Mouse (Mus musculus): ENCODE data around the gene Ppef1.

- TF ChIP-seq EP300 (IDR thresholded peaks at IDR 0.05; ENCODE audit: low read depth) (no peak), CTCF (IDR thresholded peaks at IDR 0.05; ENCODE audit: low read depth) (no peak)
Observed at GRCm38 (mm10) chrX:160598562-160599458, 136.8 kb downstream of the Ppef1 start.
